Mouse (Mus musculus) frontal cortex, adult (tissue): ENCODE results near the gene Cacna1c.
"Not testable (repeated sequence)": the region's sequence is repeated elsewhere in the genome, so short reads cannot be mapped to it uniquely, and the experiment has no call there.

Experiments used
- ATAC-seq: cut with Nextera tagmentation; 2 replicates; pipeline ENCODE4 v1.9.2; 2017; ENCODE audit warnings: mild to moderate bottlenecking, moderate library complexity, mixed read lengths; ENCODE audit not compliant: low TSS enrichment

The Cacna1c gene

GRCm38 (mm10) chr6:119206006-119206405 is 9.8 kb upstream of the Cacna1c start:
- ATAC-seq = not testable (repeated sequence)

- no peak for ATAC-seq
Observed at GRCm38 (mm10) chr6:119204915-119205314, 8.7 kb upstream of the Cacna1c start.

- no peak for ATAC-seq
Observed at GRCm38 (mm10) chr6:119204286-119204685, 8.1 kb upstream of the Cacna1c start.

GRCm38 (mm10) chr6:119201575-119201974 is 5.4 kb upstream of the Cacna1c start:
- ATAC-seq = no peak

- ATAC-seq = no peak
Observed at GRCm38 (mm10) chr6:119200362-119200761, 4.1 kb upstream of the Cacna1c start.

- ATAC-seq = no peak
Observed at GRCm38 (mm10) chr6:119199274-119199879, 3.2 kb upstream of the Cacna1c start.

GRCm38 (mm10) chr6:119198534-119199273 is 2.5 kb upstream of the Cacna1c start:
- ATAC-seq = no peak

GRCm38 (mm10) chr6:119194601-119195000 is 1.6 kb downstream of the Cacna1c start:
- ATAC-seq = no peak

GRCm38 (mm10) chr6:119194161-119194560 is 2.1 kb downstream of the Cacna1c start:
- no peak for ATAC-seq

- no peak for ATAC-seq
Observed at GRCm38 (mm10) chr6:119193571-119194154, 2.6 kb downstream of the Cacna1c start.

GRCm38 (mm10) chr6:119191478-119191877 is 4.7 kb downstream of the Cacna1c start:
- peak; percentile 85 for ATAC-seq

GRCm38 (mm10) chr6:119187631-119188030 is 8.6 kb downstream of the Cacna1c start:
- ATAC-seq = no peak

GRCm38 (mm10) chr6:119186658-119187057 is 9.6 kb downstream of the Cacna1c start:
- peak; percentile 72; the same call in 1 of the 2 replicates for ATAC-seq

- ATAC-seq = no peak
Observed at GRCm38 (mm10) chr6:119183781-119184180, 12.4 kb downstream of the Cacna1c start.

GRCm38 (mm10) chr6:119182211-119182610 is 14.0 kb downstream of the Cacna1c start:
- ATAC-seq = no peak

- no peak for ATAC-seq
Observed at GRCm38 (mm10) chr6:119180188-119180587, 16.0 kb downstream of the Cacna1c start.

- no peak for ATAC-seq
Observed at GRCm38 (mm10) chr6:119177101-119177500, 19.1 kb downstream of the Cacna1c start.

GRCm38 (mm10) chr6:119176103-119176502 is 20.1 kb downstream of the Cacna1c start:
- no peak for ATAC-seq

GRCm38 (mm10) chr6:119175078-119175853 is 21.0 kb downstream of the Cacna1c start, which contains the start of gene Dcp1b:
TSS of gene Dcp1b (plus strand) at chr6:119175253.
- ATAC-seq = peak; percentile 96

GRCm38 (mm10) chr6:119174307-119175074 is 21.7 kb downstream of the Cacna1c start:
- peak; percentile 38 for ATAC-seq

GRCm38 (mm10) chr6:119165677-119166076 is 30.5 kb downstream of the Cacna1c start:
- ATAC-seq = no peak
